Mouse (Mus musculus): Measurements from ENCODE around the gene Mpdu1.
A peak's percentile ranks its signal among the peaks of the same experiment; 100 is the strongest.
"Not testable (repeated sequence)": the region's sequence is repeated elsewhere in the genome, so short reads cannot be mapped to it uniquely, and the experiment has no call there.

The Mpdu1 gene

DNA sequence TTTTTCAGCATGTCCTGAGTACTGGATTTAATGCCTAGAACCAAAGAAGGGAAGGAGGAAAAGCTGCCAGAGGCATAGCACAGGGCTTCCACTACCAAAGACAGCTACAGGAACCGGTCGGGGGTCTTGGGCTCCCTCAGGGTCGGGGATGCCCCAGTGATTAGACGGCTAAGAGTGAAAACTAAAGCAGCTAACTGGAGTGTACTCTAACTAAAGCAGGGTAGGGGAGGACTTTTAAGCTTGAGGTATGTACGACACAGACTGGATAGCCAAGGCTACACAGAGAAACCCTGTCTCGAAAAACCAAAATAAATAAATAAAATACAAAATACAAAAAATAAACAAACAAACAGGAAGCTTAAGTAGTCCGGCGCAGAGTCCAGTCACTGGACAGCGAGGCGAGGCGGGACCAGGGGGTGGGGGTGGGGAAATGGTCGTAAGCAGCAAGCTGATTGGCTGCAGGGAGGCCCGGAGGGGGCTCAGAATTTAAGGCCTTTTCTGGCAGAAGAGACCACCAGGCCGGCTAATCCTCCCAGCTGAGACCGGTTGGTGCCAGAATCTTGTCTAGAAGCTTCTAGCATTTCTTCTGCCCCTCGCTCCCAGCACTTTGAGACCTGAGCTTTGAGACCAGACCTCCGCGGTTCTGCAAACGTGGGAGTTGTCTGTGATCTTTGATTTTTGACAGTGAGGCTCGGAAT is 40.7 kb downstream of the Mpdu1 start, which contains the start of gene Sat2:
Gene Sat2 (plus strand): TSS at position 454 of the 698 bp plus-strand sequence.
- DNase-seq (ENCODE audit: low spot score in 2 of 2): peak in 1 of 2 experiments; percentile 52

DNA sequence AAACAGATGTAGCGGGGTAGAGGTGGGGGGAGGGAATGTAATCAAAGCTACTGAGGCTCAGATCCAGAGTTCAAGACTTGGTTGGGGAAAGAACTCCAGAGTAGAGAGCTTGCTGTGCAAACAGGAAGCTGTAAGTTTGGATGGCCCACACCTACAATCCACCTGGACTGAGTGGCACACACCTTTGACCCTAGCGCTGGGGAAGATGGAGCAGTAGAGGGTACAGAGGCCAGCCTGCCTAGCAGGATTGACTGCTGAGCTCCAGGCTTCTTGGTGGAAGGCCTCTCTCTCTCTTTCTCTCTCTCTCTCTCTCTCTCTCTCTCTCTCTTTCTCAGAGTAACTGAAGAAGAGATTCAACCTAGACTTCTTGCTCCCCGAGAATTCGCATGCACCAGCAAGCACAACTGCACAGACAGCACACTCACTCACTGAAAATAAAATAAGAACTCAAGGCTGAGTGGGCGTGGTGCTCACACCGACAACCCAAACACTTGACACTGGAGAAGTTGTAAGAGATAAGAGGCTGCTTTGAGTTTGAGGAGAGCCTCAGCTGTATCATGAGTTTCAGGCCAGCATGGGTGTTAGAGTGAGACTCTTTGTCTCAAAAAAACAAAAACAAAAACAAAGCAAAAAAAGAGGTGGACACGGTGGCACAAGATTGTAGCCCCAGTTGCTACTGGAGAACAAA is 41.9 kb downstream of the Mpdu1 start:
- DNase-seq (ENCODE audit: low spot score in 2 of 2): no peak

DNA sequence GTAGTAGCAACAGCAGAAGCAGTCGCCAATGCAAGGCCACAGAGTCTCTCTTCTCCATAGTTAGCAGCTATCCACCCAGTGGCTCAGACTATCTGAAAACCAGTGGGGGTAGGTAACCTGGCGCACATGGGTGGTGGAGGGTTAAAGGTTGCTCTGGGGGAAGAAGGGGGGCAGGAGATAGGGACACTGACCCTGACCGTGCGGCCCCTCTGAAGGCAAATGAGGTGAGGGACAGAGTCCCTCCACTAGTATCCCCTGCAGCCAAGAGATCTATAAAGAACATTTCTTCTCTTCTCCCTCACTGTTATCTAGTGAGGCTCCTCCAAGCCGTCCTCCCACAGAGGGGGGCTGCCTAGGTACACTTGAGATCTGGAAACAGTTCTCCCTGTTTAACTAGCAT is 44.6 kb downstream of the Mpdu1 start, which contains the start of gene Shbg:
Gene Shbg (minus strand): TSS at position 101 of the 400 bp plus-strand sequence.
- no peak for DNase-seq (ENCODE audit: low spot score in 2 of 2)

DNA sequence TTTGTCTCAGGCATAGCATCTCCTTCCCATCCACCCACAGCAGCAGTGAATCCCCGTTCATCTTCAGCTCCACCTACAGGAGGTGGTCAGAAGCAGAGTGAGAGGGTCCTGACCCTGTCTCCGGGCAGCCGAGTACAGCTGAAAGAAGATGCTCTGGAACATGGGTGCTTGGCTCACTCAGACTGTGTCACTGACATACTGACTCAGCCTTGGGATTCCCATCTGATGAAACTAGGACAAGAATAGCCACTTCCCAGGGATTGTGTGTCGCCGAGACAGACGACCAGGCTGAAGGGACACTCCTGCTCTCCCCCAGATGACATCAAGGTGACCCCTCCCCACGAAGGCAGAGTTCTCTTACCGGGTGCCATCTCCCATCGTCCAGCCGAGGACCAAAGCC is 45.7 kb downstream of the Mpdu1 start:
- no peak for DNase-seq (ENCODE audit: low spot score in 2 of 2)

GRCm38 (mm10) chr11:69614257-69614588 is 48.2 kb downstream of the Mpdu1 start:
- DNase-seq (ENCODE audit: low spot score in 2 of 2): not testable (repeated sequence)

- DNase-seq (ENCODE audit: low spot score in 2 of 2): peak; percentile 61 to 79
These were observed 48.7 kb downstream of the Mpdu1 start for GRCm38 (mm10) chr11:69613553-69614256.

GRCm38 (mm10) chr11:69610899-69611298 is 51.5 kb downstream of the Mpdu1 start:
- DNase-seq (ENCODE audit: low spot score in 2 of 2): peak in 1 of 2 experiments; percentile 48

DNA sequence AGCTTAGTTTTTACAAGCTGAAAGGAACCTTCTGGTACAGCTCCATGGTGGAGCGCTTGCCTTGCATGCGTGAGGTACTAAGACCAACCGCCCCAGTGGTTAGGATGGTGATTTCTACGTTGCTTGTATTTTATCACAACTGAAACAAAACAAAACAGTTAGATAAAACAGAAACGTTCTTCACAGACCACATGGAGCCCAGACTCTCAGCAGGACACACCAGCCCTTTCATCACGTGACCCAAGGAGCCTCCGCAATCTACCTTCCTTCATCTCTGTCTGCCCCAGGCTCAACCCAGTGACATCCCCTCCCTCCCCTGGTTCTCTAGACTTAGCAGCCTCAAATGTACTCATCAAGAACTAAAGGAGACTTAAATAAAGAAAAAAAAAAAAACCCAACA is 53.0 kb downstream of the Mpdu1 start:
- no peak for DNase-seq (ENCODE audit: low spot score in 2 of 2)

GRCm38 (mm10) chr11:69608525-69608924 is 53.9 kb downstream of the Mpdu1 start:
- DNase-seq (ENCODE audit: low spot score in 2 of 2): no peak

DNA sequence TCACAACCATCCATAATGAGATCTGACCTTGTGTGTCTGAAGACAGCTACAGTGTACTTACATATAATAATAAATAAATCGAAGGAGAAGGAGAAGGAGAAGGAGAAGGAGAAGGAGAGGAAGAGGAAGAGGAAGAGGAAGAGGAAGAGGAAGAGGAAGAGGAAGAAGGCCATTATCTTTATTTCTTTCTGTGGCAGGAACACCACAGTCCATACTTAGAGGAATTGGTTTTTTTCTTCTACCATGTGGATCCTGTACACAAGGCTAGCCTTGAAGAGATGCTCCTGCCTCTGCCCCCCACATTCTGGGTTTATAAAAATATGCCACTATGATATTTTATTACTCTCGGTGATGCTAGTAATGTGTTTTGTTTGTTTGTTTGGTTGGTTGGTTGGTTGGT is 55.6 kb downstream of the Mpdu1 start:
- no peak for DNase-seq (ENCODE audit: low spot score in 2 of 2)

All from frontal cortex, postnatal 10 days (tissue).